Mouse (Mus musculus) C2C12 (cell line): ENCODE data around the gene Dscaml1.

Experiments used
- CTCF ChIP-seq: IDR thresholded peaks from one replicate; pipeline ENCODE4 v1.5.1; 2011; ENCODE audit not compliant: control insufficient read depth, insufficient read depth, insufficient read length
- MAX ChIP-seq: IDR thresholded peaks from one replicate; pipeline ENCODE4 v1.6.1; 2011; ENCODE audit warnings: mild to moderate bottlenecking, control low read depth
- USF1 ChIP-seq: IDR thresholded peaks from one replicate; pipeline ENCODE4 v1.6.1; 2011; ENCODE audit warnings: low read depth, mild to moderate bottlenecking, control low read depth, moderate library complexity

GRCm38 (mm10) chr9:45380411-45381251, 45.8 kb upstream of the Dscaml1 start:
- TF ChIP-seq MAX = no peak
- no peak for TF ChIP-seq USF1
- no peak for TF ChIP-seq CTCF
